Mouse (Mus musculus) heart, embryonic 11.5 days (tissue): ENCODE measurements around the gene Etfbkmt. TPM values are rescaled to one million over a fixed set of nuclear protein-coding genes. Genes with fewer than 3 reads are reported as not detected.

Experiments
- ATAC-seq: fragments of 200-750 bp; cut with Nextera tagmentation; replicated peaks from 2 replicates; pipeline ENCODE4 v1.8.0; 2017; ENCODE audit warnings: moderate library complexity; ENCODE audit not compliant: insufficient number of reproducible peaks, low FRiP score, low TSS enrichment
- H3K27ac ChIP-seq: fragments of 300-500 bp; sonication (generic); 2 replicates; pipeline ENCODE4 v1.5.1; 2014; ENCODE audit warnings: mild to moderate bottlenecking, low read depth, low read length
- H3K27me3 ChIP-seq: fragments of 300-500 bp; sonication (generic); 2 replicates; pipeline ENCODE4 v1.6.1; 2014; ENCODE audit warnings: mild to moderate bottlenecking, low read length, mixed read lengths; ENCODE audit not compliant: control insufficient read depth, insufficient read depth
- H3K36me3 ChIP-seq: fragments of 300-500 bp; sonication (generic); 2 replicates; pipeline ENCODE4 v1.6.1; 2014; ENCODE audit warnings: mild to moderate bottlenecking, low read length, moderate library complexity, mixed read lengths; ENCODE audit not compliant: control insufficient read depth, insufficient read depth
- H3K4me1 ChIP-seq: fragments of 300-500 bp; sonication (generic); 2 replicates; pipeline ENCODE4 v1.6.1; 2014; ENCODE audit warnings: low read length; ENCODE audit not compliant: control insufficient read depth, insufficient read depth
- H3K4me2 ChIP-seq: fragments of 300-500 bp; sonication (generic); 2 replicates; pipeline ENCODE4 v1.6.1; 2014; ENCODE audit warnings: mild to moderate bottlenecking, moderate library complexity
- H3K4me3 ChIP-seq: fragments of 300-500 bp; sonication (generic); 2 replicates; pipeline ENCODE4 v1.5.1; 2014; ENCODE audit warnings: low read depth, low read length
- H3K9ac ChIP-seq: fragments of 300-500 bp; sonication (generic); 2 replicates; pipeline ENCODE4 v1.6.1; 2014; ENCODE audit warnings: mild to moderate bottlenecking, low read depth, low read length, moderate library complexity
- H3K9me3 ChIP-seq: fragments of 300-500 bp; sonication (generic); replicated peaks from 2 replicates; pipeline ENCODE4 v1.6.1; 2016; ENCODE audit warnings: low read length; ENCODE audit not compliant: control insufficient read depth
- WGBS: fragments of 180-500 bp; shearing (Covaris S2); extraction: QIAGEN DNeasy Blood & Tissue Kit; methylation state at CpG from one replicate; pipeline ENCODE4 v1.1.7; 2014; ENCODE audit not compliant: insufficient replicate concordance; 5-methylcytosine and 5-hydroxymethylcytosine counted together
- polyA plus RNA-seq: library from polyadenylated mRNA; unstranded; fragments of >200 nt; fragmentation: Nextera tagmentation; extraction: Ambion mirVana; gene quantifications from 2 replicates; pipeline ENCODE4 v1.2.1, GENCODE M21; 2014

The Etfbkmt gene
- polyA plus RNA-seq = 13.8 and 17.9 TPM in 2 replicates

DNA sequence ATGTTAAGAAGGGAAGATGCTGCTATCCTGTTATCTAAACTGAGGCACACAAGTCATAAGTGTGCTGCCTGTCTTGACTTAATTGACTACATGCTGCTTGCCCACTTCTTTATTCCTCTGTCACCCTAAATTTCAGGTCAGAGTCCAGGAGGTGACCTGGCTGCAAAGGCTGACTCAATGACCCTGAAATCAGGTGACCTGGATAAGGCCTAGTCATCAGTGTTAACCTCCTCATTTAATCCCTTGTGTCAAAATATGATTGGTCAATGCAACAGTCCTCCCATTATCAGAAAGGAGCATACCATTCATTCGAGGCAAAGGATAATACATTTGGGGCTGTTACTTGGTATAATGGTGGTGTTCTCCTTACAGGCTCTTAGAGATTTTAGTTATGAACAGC, at the start of gene Etfbkmt:
TSS of gene Etfbkmt (plus strand) at position 379 of the 400 bp plus-strand sequence.
- H3K4me3 ChIP-seq = no peak within 1 kb of the TSS
- H3K9ac ChIP-seq = no peak within 1 kb of the TSS
- H3K27ac ChIP-seq = no peak within 1 kb of the TSS
- no peaks in the 10 kb centered on the region for H3K27me3 ChIP-seq
- no peak within 1 kb of the TSS for H3K4me2 ChIP-seq
- ATAC-seq = no peak
- no peaks in the 10 kb centered on the region; the same call in 1 of the 2 replicates for H3K36me3 ChIP-seq
- WGBS = 68% methylated on average over 1 of the region's 1 CpGs
- H3K9me3 ChIP-seq = no peaks in the 10 kb centered on the region
- H3K4me1 ChIP-seq = peaks cover 16% of the 10 kb centered on the region

DNA sequence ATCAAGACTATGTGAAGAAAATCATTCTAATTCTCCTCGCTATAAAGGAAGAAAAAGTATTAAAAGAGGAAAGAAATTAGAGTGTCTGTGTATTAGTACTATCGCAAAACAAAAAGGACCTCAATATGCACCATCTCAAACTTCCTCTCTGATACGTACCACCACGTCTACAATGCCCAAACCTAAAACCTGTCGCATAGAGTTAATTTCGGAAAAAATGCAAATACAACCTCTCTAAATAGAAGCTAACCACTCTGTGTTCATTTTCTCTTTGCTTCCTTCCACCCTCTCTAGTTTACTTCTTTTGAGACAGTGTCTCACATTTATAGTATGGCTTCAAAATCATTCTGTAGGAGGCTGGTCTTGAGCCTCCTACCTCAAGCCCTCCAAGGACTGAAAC, 47.2 kb upstream of the Etfbkmt start:
- WGBS = 85% methylated on average over 6 of the region's 6 CpGs
- Histone ChIP-seq H3K27ac (no peak overlapping the region), H3K4me2 (no peak overlapping the region), H3K27me3 (no peaks in the 10 kb centered on the region), H3K9me3 (no peaks in the 10 kb centered on the region), H3K4me3 (no peak overlapping the region), H3K9ac (no peak overlapping the region), H3K36me3 (no peaks in the 10 kb centered on the region), H3K4me1 (peaks cover 4% of the 10 kb centered on the region)
- no peak for ATAC-seq

DNA sequence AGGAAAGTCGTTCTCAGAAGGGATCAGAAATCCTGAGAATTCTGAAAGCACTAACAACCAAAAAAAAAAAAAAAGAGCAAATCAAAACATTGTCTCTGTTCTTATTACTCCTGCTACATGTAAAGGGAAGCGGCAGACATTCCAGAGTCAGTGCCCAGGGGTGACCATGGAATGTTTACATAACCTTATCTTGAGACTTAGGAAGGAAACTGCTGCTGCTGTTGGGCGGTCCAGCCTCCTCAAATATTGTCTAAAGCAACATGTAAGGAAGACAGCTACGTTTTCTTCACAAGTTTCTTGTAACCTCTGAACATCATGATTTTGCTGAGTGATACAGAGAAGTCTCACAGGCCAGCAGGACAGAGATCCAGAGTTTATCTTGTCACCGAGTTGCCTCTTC, 46.2 kb upstream of the Etfbkmt start:
- ATAC-seq = peak; percentile 65; the same call in 1 of the 2 replicates
- 6% methylated on average over 5 of the region's 5 CpGs for WGBS
- H3K9me3 ChIP-seq = no peaks in the 10 kb centered on the region
- H3K27me3 ChIP-seq = no peaks in the 10 kb centered on the region
- peak overlapping the region; percentile 41 for H3K4me2 ChIP-seq
- peaks cover 4% of the 10 kb centered on the region for H3K4me1 ChIP-seq
- H3K4me3 ChIP-seq = no peak overlapping the region
- H3K36me3 ChIP-seq = no peaks in the 10 kb centered on the region
- H3K9ac ChIP-seq = no peak overlapping the region
- no peak overlapping the region for H3K27ac ChIP-seq

DNA sequence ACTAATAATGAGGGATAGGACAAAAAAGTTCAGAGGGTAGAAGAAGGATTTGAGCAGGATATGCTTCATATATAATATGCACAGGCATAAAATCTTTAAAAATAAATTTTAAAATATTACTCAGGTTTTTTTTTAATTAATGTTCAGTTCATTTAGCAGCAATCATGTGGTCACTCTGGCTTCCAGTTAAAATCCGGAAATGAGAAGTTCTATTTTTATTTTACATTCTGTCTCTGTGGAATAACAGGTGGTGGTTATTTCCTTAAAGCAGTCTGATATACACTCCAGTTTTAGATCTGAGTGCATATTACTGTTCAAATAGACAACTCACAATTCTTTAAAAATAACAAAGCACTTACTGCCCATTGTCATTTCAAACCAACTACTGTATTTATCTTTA, 45.1 kb upstream of the Etfbkmt start:
- no peak overlapping the region for H3K4me2 ChIP-seq
- H3K4me3 ChIP-seq = no peak overlapping the region
- no peak overlapping the region for H3K27ac ChIP-seq
- H3K9me3 ChIP-seq = no peaks in the 10 kb centered on the region
- no peaks in the 10 kb centered on the region for H3K36me3 ChIP-seq
- no peaks in the 10 kb centered on the region for H3K27me3 ChIP-seq
- 52% methylated on average over 1 of the region's 1 CpGs for WGBS
- H3K4me1 ChIP-seq = peaks cover 4% of the 10 kb centered on the region
- ATAC-seq = no peak
- no peak overlapping the region for H3K9ac ChIP-seq

DNA sequence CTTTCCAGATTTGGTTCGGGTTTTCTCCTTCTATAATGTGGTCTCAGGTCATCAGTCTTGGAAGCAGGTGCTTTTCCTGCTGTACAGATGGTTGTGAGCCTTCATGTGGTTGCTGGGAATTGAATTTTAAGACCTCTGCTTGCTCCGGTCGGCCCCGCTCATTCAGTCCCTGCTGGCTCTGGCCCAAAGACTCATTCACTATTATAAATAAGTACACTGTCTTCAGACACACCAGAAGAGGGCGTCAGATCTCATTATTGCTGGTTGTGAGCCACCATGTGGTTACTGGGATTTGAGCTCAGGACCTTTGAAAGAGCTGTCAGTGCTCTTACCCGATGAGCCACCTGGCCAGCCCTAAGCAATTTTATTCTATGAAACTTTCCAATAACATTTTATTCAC, 44.3 kb upstream of the Etfbkmt start:
- Histone ChIP-seq H3K4me3 (no peak overlapping the region), H3K36me3 (no peaks in the 10 kb centered on the region), H3K4me2 (no peak overlapping the region), H3K27ac (no peak overlapping the region), H3K9ac (no peak overlapping the region), H3K9me3 (no peaks in the 10 kb centered on the region), H3K4me1 (peaks cover 4% of the 10 kb centered on the region), H3K27me3 (no peaks in the 10 kb centered on the region)
- WGBS = 77% methylated on average over 6 of the region's 6 CpGs
- no peak for ATAC-seq

DNA sequence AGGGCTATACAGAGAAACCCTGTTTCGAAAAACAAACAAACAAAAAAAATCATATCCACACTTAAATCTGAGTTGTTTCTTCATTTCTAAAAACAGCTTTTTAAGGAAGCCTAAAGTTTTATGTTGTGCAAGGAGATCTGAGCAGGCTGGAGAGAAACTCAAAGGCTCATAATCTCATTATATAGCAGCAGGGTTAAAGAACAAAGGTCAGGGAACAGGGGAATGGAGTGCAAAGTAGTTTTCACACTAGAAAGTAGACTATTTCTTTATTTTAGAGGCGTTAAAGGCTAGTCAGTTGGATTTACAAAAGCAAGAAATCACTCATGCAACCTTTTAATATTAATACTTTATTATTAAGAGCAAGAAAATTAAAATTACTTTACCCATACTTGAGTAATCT, 43.4 kb upstream of the Etfbkmt start:
- 77% methylated on average over 2 of the region's 2 CpGs for WGBS
- no peaks in the 10 kb centered on the region for H3K27me3 ChIP-seq

DNA sequence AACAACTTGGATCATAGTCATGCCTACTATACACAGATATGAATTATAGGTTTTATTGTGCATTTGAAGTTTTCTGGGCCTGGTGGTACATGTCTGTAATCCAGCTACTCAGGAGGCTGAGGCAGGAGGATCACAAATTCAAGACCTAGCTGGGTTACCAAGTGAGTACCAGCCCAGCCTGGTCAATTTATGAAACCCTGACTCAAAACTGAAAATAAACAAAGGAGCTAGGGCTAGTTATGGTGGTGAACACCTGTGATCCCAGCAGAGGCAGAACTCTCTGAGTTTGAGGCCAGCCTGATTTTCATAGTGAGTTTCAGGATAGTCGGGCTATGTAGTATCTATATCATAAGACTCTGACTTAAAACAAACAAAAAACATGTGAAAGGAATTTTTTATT, 42.4 kb upstream of the Etfbkmt start:
- Histone ChIP-seq H3K27me3 (no peaks in the 10 kb centered on the region), H3K27ac (no peak overlapping the region), H3K4me3 (no peak overlapping the region), H3K9ac (no peak overlapping the region), H3K9me3 (no peaks in the 10 kb centered on the region), H3K4me1 (peaks cover 4% of the 10 kb centered on the region), H3K4me2 (no peak overlapping the region), H3K36me3 (no peaks in the 10 kb centered on the region)
- 83% methylated on average over 1 of the region's 1 CpGs for WGBS
- no peak for ATAC-seq

More for the DNA sequence above, 43.4 kb upstream of the Etfbkmt start:
- Histone ChIP-seq H3K4me2 (no peak overlapping the region), H3K4me1 (peaks cover 4% of the 10 kb centered on the region), H3K27ac (no peak overlapping the region), H3K4me3 (no peak overlapping the region), H3K9me3 (no peaks in the 10 kb centered on the region), H3K36me3 (no peaks in the 10 kb centered on the region), H3K9ac (no peak overlapping the region)
- no peak for ATAC-seq

DNA sequence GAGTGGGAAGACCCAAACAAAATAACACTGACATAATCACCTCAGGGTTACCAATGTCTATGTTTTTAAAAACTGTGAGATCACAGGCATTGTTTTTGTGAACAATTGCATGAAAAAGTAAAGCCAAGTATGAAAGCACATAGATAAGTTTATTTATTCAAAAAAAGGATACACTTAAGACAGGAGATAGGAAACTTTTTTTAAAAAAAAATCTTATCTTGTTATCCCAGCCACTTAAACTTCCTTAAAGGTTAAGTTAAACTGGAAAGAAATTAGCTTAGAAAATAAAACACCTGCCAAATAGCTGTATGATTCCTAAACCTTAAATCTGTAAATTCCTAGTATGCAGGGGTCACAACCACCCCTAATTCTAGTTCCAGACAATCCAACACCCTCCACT, 40.7 kb upstream of the Etfbkmt start:
- no peak overlapping the region for H3K9ac ChIP-seq
- H3K4me3 ChIP-seq = no peak overlapping the region
- H3K27ac ChIP-seq = no peak overlapping the region
- no peaks in the 10 kb centered on the region for H3K9me3 ChIP-seq
- no peak overlapping the region for H3K4me2 ChIP-seq
- H3K27me3 ChIP-seq = no peaks in the 10 kb centered on the region
- H3K4me1 ChIP-seq = peaks cover 4% of the 10 kb centered on the region; the same call in 1 of the 2 replicates
- ATAC-seq = no peak
- no peaks in the 10 kb centered on the region for H3K36me3 ChIP-seq

DNA sequence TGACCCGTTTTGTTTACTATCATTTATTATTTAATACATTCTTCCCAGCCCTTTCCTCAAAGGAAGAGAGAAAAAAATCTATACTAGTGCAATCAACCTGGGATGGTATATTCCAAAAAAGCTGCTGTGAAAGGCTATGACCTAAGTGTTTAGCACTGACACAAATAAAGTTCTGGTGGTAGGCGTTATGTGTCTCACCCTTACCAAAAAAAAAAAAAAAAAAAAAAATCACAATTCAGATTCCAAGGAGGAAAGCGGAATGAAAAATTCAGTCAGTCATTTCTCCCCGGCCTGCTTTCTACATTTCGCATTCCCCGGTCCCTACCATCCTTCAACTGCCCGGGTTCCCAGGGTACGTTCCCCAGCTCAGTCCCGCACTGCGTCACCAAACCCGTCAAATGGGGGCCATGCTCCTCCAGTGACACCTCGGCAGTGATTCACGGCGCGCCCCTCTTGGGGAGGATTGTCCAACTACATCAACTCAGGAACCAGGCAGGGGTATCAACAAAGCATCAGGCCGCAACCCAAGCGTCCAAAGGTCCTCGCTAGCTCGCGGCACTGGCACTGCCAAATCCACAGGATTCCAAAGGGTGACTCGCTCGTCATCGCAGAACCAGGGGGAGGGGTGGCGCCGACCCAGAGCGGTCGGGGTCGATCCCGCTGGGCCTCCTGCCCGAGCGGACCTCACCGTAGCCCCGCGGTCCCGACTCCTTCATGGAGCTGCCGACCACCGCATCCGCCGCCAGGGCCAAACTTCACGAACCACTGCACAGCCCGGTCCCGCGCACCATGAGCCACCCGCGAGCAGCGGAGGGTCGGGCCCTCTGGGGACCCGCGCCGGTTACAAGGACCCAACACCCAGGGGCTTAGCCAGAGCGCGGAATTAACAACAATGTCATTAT, 39.2 kb upstream of the Etfbkmt start:
- Histone ChIP-seq H3K27me3 (no peaks in the 10 kb centered on the region), H3K4me1 (no peaks in the 10 kb centered on the region), H3K27ac (peak overlapping the region; percentile 85), H3K9me3 (no peaks in the 10 kb centered on the region), H3K4me2 (peak overlapping the region; percentile 80), H3K9ac (peak overlapping the region; percentile 85), H3K4me3 (peak overlapping the region; percentile 70), H3K36me3 (no peaks in the 10 kb centered on the region)
- ATAC-seq = peak; percentile 34; the same call in 1 of the 2 replicates
- WGBS = 1% methylated on average over 52 of the region's 52 CpGs
